Mouse (Mus musculus) ZHBTc4 (cell line): Measurements from ENCODE around the gene Lgals8.

Source experiments
- DNase-seq: peaks from one replicate; pipeline ENCODE4 v3.0.0-alpha.2; 2011; ENCODE audit warnings: low read depth, low spot score

The Lgals8 gene

DNA sequence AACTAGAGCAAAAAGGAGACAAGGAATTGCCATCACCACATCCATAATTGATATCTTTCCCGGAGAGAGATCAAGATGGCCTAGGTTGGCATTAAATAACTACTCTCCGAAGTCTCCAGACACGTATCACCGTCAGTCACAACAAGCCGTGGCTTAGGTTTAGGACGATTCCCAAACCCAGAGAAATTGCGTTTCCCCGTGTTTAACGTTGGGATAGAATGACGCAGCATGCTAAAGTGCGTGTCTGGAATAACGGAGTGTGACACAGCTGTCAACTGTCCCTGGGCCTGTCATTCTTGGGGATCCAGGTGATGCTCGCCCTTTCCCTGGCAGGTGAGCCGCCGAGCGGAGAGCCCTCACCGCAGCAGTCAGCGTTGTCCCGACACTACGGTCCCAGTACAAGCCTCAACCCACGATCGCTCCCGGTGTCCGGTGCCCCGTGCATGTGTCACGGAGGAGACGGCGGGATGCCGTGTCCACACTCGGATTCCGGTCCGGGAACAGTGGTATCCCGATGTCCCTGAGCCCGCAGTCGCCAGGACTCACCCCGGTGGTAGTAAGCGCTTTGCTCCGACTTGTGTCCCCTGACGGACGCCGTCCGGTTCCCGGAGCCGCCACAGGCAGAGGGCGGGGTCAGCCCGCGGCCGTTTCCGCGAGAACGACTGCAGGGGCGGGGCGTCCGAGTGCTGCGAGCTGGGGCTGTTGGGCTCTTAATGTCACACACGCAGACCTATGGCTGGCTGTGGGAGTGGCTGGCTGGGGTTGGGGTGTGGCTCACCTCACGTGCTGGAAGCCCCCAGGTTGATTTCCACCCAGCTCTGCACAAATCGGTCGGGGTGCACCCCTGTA lies 3.6 kb downstream of the Lgals8 start:
- DNase-seq = peak; percentile 91

DNA sequence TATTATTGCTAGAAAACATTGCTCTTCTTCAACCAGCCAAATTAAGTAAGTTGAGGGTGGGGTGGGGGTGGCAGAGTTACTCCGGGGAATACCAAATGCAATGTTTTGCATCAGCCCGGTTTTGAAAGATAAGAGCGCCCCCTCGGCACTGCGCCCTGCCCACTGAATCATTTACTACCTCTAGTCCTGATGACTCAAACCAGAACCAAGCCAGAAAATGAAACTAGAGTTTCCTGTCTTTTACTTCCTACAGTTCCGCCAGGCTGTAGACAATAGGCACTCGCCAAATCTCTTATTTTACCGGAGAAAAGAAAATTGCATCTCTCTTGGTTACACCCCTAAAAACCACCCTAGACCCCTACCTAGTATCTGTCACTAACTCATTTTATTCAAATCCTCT lies 4.3 kb downstream of the Lgals8 start:
- no peak for DNase-seq

DNA sequence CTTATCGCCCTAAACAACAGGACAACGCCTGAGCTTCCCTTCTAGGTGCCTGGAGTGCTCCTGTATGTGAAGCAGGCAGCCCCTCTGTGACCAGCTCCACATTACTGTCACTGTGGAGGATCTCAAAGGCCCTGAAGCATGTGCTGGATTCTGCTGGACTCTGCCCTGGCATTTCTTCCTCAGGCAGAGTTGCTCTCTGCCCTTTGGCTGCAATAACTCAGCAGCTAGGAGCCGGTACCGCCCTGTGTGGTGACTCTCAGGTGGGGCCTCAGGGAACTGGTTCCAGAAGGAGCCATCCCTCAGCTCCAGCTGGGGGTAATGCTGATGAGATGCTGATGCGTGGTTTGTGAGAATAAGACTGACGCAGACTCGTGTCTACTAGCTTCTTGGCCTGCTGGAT lies 8.0 kb downstream of the Lgals8 start:
- DNase-seq = no peak

DNA sequence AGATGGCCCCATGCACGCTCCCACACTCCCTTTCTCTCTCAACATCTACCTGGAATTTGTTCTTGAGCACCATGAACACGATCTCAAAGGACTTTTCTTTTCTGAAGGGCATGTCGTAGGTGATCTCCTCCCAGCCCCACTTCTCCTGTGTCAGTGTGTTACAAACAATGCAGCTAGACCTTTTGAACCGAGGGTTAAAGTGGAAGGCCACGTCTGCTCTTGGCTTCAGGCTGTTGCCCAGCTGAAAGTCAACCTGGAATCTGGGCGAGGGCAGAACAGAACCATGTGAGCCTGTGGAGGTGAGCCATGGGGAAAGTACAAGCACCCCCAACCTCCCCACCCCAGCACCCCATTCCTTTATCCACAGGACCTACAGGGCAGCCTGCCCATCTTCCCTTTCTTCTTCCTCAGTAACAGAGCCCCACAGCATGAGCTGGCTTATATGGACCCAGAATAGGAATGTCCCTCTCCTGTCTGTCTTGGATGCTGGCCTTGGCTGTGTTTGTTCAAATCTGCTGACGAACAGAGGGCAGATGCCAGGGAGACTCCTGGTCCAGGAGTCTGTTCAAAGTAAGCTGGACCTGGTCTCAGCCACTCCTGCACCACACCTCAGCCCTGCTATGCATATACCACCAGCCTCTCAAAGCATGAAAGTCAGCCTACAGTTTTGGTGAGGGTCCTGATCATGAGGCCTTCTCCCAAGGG lies 9.9 kb downstream of the Lgals8 start:
- no peak for DNase-seq

DNA sequence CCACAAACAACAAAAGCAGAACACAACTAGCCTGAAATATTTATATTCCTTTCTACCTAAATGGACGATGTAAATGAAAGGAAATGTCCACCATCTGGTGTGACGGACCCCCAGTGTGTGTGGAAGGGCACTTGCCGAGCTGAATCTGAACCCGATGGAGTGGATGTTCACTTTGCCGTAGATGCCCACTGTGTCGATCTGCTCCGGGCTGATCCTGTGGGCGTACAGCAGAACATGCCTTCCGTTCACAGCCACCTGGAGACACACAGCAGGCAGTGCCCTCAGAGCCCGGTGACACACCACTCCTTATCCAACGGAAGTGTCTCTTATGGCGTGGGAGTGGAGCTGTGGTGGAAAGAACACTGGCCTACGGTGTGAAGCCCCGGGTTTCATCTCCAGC lies 11.6 kb downstream of the Lgals8 start:
- no peak for DNase-seq

DNA sequence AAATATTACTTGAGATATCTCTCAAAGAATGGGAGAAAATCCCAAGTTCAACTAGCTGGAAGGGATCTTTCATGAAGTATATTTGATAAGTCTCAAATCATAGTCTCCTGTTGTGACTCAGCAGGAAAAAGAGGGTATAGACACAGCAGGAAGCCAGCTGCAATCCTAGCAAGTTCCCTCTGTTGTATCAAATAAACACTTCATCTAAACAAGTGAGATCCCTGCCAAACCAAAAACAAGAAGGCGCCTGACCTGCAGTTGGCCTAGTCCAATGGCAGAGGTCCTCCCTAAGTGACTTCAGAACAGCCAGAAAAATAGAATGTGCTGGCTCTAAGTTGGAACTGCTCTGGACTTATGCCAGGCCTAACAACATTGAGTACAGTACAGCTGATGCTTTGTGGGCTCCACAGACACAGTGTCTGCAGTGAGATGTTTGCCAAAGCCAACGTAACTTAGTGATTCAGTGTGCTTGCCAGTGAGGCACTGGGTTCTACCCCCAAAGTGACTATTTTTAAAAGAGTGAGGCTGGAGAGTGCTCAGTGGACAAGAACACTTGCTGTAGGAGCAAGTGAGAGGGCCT lies 22.6 kb downstream of the Lgals8 start:
- no peak for DNase-seq

DNA sequence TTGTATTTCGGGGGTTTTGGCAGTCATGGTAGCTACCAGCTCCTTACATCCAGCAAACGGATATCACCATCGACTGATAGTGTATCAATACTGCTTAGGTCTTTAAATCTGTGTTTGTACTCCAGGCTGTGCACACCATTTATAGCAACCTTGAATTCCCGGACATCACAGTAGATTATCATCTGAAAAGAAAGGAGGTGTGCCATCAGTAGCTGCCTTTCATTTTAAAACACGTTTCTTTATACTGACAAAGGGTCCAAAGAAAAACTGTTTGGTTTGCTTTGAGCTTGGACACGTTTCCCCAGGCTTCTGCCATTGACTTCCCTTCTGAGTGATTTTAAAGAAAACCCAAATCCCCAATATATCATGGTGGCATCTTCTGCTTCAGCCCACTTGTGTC lies 23.9 kb downstream of the Lgals8 start:
- peak; percentile 57 for DNase-seq

DNA sequence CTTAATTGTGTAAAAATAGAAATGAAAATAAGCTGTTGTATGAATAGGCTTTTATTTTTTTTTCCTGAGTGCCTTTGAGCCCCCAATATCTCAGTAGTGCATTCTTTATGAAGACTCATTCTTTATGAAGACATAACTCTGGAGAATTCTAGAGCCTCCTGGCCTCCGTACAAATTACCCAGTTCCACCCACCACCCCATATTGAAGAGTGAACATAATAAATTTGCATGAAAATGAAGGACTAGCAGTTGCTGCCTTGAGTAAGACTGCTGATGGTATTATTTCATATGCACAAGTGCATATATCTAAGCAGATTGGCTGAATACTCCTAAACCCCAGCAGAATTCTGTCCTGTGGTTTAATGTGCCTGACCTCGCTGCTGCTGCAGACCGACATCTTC lies 25.2 kb downstream of the Lgals8 start:
- DNase-seq = no peak

DNA sequence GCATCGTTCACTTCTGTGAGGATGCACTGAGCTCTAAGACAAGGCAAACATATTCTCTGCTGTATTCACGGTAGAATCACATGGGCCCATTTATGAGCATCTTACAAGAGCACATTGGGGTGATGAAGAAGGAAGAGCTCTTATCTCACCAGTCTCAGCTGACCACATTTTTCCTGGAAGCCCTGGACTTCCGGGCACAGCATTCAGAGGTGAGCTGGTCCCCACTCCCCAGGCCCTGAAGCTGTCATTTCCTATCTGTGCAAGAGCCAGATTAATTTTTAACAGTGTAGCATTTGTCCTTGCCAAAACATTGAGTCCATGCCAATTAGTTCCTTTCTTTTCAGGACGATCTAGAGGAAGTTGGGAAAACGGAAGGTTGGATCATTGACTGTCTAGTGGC lies 30.9 kb downstream of the Lgals8 start:
- DNase-seq = no peak

DNA sequence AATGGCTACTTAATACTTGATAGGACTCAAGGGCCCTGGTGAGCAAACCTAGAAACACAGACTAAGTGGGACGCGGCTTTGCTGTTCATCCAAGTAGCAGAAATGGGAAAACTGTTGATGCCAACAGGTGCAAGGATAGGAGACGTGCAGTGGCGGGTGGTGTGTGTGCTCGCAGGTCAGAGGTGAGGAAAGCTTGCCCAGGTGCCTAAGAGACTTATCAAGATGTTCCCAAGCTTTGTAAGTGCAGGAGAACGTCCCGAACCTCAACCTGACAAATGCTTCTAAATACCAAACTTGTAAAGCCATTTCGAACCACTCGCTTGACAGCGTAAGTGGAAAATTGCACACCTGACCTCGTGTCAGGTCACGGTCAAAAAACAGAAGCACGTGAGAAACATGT lies 36.2 kb downstream of the Lgals8 start:
- no peak for DNase-seq

DNA sequence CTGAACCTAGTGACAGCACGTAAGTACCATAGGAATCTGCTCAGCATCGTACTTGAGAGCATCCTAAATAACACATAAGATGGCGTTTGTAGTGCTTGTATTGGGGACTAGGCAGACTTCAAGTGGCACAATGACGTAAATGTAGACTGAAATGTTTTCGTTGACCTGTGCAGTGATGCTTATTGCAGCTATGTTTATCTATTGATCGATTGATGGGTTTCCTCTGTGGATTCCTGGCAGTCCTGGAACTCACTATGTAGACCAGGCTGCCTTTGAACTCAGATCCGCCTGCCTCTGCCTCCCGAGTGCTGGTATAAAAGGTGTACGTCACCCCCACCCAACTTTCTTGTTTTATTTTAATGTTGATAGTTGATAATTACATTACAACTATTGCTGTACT lies 44.1 kb downstream of the Lgals8 start:
- no peak for DNase-seq

DNA sequence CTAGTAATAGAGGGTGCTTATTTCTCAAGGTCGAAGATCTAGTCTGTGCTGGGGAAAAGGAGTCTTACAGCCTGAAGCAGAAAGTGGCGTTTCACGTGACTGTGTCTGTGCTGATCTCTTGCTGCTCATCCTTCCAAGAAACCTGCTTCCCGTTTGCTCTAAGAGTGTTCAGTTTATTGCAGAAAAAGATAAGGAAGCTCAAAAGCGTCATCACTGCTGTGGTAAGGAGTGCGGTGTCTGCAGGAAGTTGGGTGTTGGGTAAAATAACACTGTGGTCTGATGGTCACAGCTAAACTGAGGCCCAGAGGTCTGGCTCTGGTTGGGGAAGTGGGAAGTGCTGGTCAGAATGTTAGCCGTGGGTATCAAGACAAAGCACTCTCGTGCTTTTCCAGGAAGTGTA lies 52.7 kb downstream of the Lgals8 start:
- DNase-seq = no peak

DNA sequence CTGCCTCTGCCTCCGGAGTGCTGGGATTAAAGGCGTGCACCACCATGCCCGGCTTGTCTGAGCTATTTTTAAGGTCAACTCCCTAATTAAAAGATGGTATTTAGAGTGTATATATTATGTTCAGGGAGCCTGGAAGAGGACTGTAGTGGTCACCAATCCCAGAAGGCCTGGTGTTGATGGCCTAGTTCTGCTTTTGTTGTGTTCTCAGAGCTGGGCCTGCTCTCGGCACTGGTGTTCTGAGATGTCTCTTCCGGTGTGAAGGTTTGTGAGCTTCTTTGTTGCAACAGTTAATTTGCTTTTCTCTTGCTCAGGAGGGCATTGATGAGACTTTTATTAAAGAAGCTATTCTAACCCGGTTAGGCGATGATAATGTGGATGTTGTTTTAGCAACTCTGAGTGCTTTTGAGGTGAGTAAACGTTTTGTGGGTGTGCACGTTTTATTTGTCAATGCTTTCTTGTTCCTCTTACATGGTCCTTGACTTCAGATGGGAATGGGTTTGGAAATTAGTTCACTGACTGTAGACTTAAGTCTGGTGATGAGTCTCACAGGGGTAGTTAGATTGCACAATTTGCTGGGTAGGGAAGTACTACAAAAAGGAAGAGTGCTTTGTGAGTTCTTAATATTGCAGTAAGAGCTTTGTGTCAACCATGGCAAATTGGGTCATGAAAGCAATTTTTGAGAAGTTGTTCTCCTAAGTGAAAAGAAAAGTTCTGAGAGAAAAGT lies 56.2 kb downstream of the Lgals8 start:
- DNase-seq = no peak

DNA sequence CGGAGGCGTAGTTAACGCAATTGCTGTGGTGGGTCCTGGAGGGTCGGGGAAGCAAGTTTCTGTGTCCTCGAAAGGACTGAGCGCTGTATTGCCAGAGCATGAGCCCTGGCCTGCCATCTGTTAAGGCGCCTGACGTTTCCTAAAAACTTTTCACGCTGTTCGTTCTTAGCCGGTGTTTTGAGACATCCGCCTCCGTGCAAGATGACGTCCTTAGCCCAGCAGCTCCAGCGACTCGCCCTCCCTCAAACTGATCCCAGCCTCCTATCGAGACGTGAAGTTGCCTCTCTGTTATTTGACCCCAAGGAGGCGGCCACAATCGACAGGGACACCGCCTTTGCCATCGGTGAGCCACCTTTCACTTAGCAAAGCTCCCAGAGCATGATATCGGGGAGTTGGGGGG lies 69.2 kb downstream of the Lgals8 start:
- DNase-seq = peak; percentile 72

DNA sequence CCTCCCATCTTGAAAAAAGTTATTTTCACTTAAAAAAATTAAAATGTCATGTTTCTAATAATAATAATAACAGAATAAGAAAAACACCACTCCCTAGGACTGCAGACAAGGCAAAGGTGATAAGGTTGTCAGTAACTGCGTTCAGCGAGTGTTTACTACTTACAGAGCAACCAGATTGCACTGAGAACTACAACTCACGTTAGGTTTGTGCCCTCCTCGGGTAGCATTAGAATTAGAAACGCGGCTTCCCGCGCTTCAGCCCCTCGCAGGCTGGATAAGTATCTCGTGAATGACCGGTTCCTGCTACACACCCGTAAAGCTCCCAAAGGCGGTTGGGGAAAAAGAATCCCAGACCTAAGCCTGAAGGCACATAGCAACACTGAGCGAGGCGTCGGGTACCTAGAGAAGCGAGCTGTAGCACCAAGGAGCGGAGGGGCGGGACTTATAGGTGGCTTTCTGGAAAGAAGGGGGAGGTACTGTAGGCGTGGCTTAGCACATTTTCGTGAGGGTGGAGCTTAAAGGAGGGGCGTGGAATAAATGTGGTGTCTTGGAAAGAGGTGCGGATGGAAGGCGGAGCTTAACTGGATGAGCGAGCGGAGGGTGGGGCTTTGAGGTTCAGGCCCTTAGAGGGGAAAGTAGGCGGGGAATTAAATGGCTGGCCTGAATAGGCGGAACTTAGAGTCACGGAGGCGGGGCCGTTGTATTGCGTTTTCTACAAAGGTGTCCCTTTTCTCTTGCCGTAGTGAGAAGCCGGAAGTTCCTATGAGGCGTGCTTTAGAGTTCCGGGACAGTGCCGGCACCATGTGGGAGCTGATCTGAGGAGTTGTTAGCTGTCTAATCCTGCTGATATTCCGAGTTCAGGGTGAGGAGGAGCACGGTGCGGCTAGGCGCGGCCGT lies 69.9 kb downstream of the Lgals8 start, which contains the start of gene Heatr1:
Gene Heatr1, plus strand, starts transcription at position 419 of the 897 bp plus-strand sequence.
- DNase-seq = peak; percentile 100
